Mouse (Mus musculus): ENCODE results near the gene Flt1.

Gene Flt1

DNA sequence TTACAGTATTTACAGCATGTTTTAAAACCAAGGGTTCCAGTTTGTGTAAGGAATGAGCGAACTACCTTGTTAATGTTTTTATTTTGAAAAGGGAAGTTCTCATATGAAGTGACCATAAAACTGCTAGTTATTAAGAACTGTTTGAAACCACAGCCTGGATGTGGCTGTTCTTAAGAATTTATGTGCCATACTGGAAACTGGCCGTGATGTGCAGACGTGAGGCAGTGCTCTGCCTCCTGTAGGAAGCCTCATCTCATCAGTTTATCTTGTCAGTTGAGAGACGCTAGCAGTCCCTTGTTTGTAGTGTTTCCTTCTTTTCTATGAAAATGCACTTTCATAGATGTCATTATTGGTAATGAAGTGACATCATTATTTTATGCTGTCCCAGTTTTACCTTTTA is 186.0 kb downstream of the Flt1 start:
- no peak for DNase-seq

DNA sequence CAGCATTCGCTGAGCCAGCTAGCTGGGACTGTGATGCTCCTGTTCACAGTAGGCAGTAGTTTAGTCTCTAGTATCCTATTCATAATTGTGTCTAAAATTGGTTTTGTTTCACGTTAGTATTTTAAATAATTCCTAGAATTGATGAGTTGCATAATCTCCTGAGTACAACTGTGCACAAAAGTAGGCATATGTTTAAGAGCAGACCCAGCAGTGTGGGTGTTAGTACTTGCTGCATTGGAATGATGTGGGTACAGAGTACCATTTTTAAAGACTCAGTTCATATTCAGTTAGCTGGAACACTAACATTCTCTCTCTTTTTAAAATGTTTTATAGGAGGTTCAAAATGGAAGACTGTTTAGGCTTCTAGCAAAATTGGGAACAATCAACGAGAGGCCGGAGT is 186.4 kb downstream of the Flt1 start:
- DNase-seq, result no peak

DNA sequence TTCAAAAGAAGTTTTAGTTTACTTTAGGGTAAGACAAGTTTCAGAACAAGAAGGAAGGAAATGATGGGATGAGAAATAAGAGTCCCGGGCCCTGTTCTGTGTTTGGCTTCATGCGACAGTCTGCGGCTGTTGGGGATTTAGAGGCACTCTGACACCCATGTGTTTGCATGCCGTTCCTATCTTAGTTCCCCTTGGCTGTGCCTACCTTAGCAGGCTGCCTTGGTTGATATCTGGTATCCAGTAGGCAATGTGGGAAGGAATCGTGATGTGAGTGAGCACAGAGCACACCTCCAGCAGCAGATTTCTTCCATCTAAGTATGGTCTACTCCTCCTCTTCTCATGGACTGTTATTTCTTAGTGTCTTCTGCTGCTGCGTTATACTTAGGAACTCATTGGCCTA is 193.8 kb downstream of the Flt1 start:
- no peak for DNase-seq

DNA sequence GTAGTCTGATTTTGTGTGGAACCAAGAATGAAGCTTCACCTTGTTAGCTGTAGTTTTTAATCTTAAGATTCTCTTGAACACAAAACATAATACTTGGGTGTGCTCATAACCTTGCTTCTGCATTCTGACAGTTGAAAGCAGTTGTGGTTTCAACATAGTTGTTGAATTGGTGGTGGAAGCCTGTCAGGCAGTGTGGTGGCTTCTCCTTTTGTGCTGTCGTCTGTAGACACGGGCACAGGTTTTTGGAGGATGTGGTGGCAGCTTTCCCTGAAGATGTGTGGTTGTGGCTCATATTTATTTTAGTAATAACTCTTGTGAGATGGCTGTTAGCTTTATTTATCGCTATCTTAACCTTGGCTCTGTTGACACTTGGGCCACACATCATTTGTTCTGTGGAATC is 198.0 kb downstream of the Flt1 start:
- no peak for DNase-seq

DNA sequence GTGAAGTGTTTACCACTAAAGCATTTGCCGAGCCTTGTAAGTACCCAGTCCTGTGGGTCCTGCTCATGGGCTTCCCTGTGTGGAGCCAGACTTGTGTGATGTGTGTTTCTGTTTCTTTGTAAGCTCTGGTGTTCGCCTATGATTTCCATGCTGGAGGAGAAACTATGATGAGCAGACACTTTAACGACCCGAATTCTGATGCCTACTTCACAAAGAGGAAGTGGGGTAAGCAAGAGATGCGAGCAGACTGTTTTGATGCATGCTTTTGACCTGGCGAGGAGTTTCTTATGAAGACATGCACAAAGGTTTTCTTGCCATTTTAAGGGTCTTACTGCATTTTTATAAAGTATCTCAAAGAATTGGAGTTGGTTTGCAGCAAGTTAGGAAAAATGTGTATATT is 198.8 kb downstream of the Flt1 start:
- no peak for DNase-seq
